Comparison of ENCODE assay signal across 8 mouse cellular contexts in genomic region chr11:106762139-106762799, GRCm38 (mm10). TPM values are rescaled to one million over a fixed set of nuclear protein-coding genes. Genes with fewer than 3 reads are reported as not detected.
DNase-seq lines count a peak whose midpoint lies in the region; ATAC-seq and TF ChIP-seq lines count a peak whose summit lies in the region.

No protein-coding gene starts in this region.

- no peak overlapping the region for H3K4me3 ChIP-seq in midbrain, embryonic 10.5 days
- no peak overlapping the region for H3K4me3 ChIP-seq in midbrain, postnatal 0 days (ENCODE audit: low read depth, low read length)
- no peak overlapping the region for H3K4me3 ChIP-seq in embryonic facial prominence, embryonic 15.5 days (replicated peaks)
- no peak overlapping the region for H3K4me3 ChIP-seq in kidney, embryonic 16.5 days (ENCODE audit: low read length)
- H3K4me3 ChIP-seq in megakaryocyte, embryonic 14.5 days (replicated peaks) = peak overlapping the region; percentile 81

- H3K4me1 ChIP-seq in midbrain, embryonic 10.5 days = peaks cover 13% of the 10 kb centered on the region
- no peaks in the 10 kb centered on the region for H3K4me1 ChIP-seq in midbrain, postnatal 0 days (ENCODE audit: insufficient read depth, low read length)
- H3K4me1 ChIP-seq in embryonic facial prominence, embryonic 15.5 days = peaks cover 17% of the 10 kb centered on the region
- H3K4me1 ChIP-seq in kidney, embryonic 16.5 days (ENCODE audit: insufficient read depth, low read length) = peaks cover 16% of the 10 kb centered on the region
- peaks cover 68% of the 10 kb centered on the region for H3K4me1 ChIP-seq in megakaryocyte, embryonic 14.5 days

- TF ChIP-seq CTCF in midbrain, postnatal 0 days (IDR thresholded peaks at IDR 0.05) = no peak

- H3K27me3 ChIP-seq in midbrain, embryonic 10.5 days (ENCODE audit: low read depth, poor library complexity, severe bottlenecking) = no peaks in the 10 kb centered on the region
- H3K27me3 ChIP-seq in midbrain, postnatal 0 days (ENCODE audit: insufficient read depth, low read length) = no peaks in the 10 kb centered on the region
- H3K27me3 ChIP-seq in embryonic facial prominence, embryonic 15.5 days = no peaks in the 10 kb centered on the region
- H3K27me3 ChIP-seq in kidney, embryonic 16.5 days (ENCODE audit: insufficient read depth, low read length) = no peaks in the 10 kb centered on the region
- H3K27me3 ChIP-seq in megakaryocyte, embryonic 14.5 days (replicated peaks) = peaks cover 2% of the 10 kb centered on the region

- peak overlapping the region; percentile 57; the same call in 1 of the 2 replicates for H3K27ac ChIP-seq in midbrain, embryonic 10.5 days (replicated peaks)
- H3K27ac ChIP-seq in midbrain, postnatal 0 days (ENCODE audit: low read depth, low read length) = no peak overlapping the region
- H3K27ac ChIP-seq in embryonic facial prominence, embryonic 15.5 days (replicated peaks) = peak overlapping the region; percentile 63
- H3K27ac ChIP-seq in kidney, embryonic 16.5 days (ENCODE audit: low read length) = peak overlapping the region; percentile 79

- H3K9me3 ChIP-seq in midbrain, embryonic 10.5 days (replicated peaks) = no peaks in the 10 kb centered on the region
- H3K9me3 ChIP-seq in midbrain, postnatal 0 days (ENCODE audit: low read length) = no peaks in the 10 kb centered on the region
- H3K9me3 ChIP-seq in embryonic facial prominence, embryonic 15.5 days (replicated peaks) = no peaks in the 10 kb centered on the region
- H3K9me3 ChIP-seq in kidney, embryonic 16.5 days (ENCODE audit: low read length) = no peaks in the 10 kb centered on the region
- no peaks in the 10 kb centered on the region for H3K9me3 ChIP-seq in megakaryocyte, embryonic 14.5 days

- WGBS in midbrain, embryonic 10.5 days = 56% methylated on average over 5 of the region's 5 CpGs
- 49% methylated on average over 5 of the region's 5 CpGs for WGBS in midbrain, postnatal 0 days
- WGBS in embryonic facial prominence, embryonic 15.5 days = 16% methylated on average over 5 of the region's 5 CpGs
- 24% methylated on average over 5 of the region's 5 CpGs for WGBS in kidney, embryonic 16.5 days

- H3K9ac ChIP-seq in midbrain, postnatal 0 days (replicated peaks; ENCODE audit: low read length, poor library complexity, severe bottlenecking) = no peak overlapping the region
- H3K9ac ChIP-seq in embryonic facial prominence, embryonic 15.5 days = no peak overlapping the region
- H3K9ac ChIP-seq in kidney, embryonic 16.5 days (replicated peaks; ENCODE audit: low read length) = no peak overlapping the region; the same call in 1 of the 2 replicates

- H3K36me3 ChIP-seq in midbrain, embryonic 10.5 days = peaks cover 27% of the 10 kb centered on the region
- peaks cover 5% of the 10 kb centered on the region; the same call in 1 of the 2 replicates for H3K36me3 ChIP-seq in midbrain, postnatal 0 days (ENCODE audit: insufficient read depth, low read length)
- H3K36me3 ChIP-seq in embryonic facial prominence, embryonic 15.5 days = peaks cover 19% of the 10 kb centered on the region
- H3K36me3 ChIP-seq in kidney, embryonic 16.5 days (ENCODE audit: insufficient read depth, low read length) = peaks cover 15% of the 10 kb centered on the region
- H3K36me3 ChIP-seq in megakaryocyte, embryonic 14.5 days (replicated peaks; ENCODE audit: low read length) = peaks cover 36% of the 10 kb centered on the region

- ATAC-seq in midbrain, postnatal 0 days (ENCODE audit: low FRiP score) = no peak
- peak; percentile 61 for ATAC-seq in embryonic facial prominence, embryonic 15.5 days (ENCODE audit: insufficient number of reproducible peaks, low FRiP score, low TSS enrichment, low read depth)
- ATAC-seq in kidney, embryonic 16.5 days (ENCODE audit: low FRiP score, low TSS enrichment) = peak; percentile 86

- no peak for DNase-seq in midbrain, embryonic 10.5 days (ENCODE audit: low spot score)
- DNase-seq in midbrain, postnatal 0 days (ENCODE audit: low spot score) = no peak
- DNase-seq in thymus, postnatal 10 days (ENCODE audit: low spot score in 2 of 2) = peak; percentile 31 to 32
- DNase-seq in adipocyte (ENCODE audit: low spot score) = no peak
- no peak for DNase-seq in gastrocnemius, adult 18-20 months (ENCODE audit: low spot score)

- H3K4me2 ChIP-seq in midbrain, postnatal 0 days (ENCODE audit: low read depth, low read length, poor library complexity, severe bottlenecking) = no peak overlapping the region
- H3K4me2 ChIP-seq in embryonic facial prominence, embryonic 15.5 days (replicated peaks) = no peak overlapping the region
- no peak overlapping the region for H3K4me2 ChIP-seq in kidney, embryonic 16.5 days (replicated peaks; ENCODE audit: low read depth, low read length)

RNA-seq across cellular contexts. Expression of gene Milr1, which starts 11.2 kb away (rescaled TPM):
- polyA plus RNA-seq in midbrain, embryonic 10.5 days (2016; fragmentation: Nextera tagmentation; extraction: Ambion mirVana) = 0.67 and 1.1 TPM in 2 replicates
- total RNA-seq in midbrain, postnatal 0 days (2014; rRNA removed) = 0.66 TPM in 1 of 2 replicates, not detected in the other
- 0.37 and 0.82 TPM in 2 replicates for polyA plus RNA-seq in midbrain, postnatal 0 days (2015; fragmentation: Nextera tagmentation; extraction: Ambion mirVana)
- 2.6 and 3.0 TPM in 2 replicates for polyA plus RNA-seq in embryonic facial prominence, embryonic 15.5 days (2015; fragmentation: Nextera tagmentation; extraction: Ambion mirVana)
- polyA plus RNA-seq in kidney, embryonic 16.5 days (2015; fragmentation: Nextera tagmentation; extraction: Ambion mirVana) = 1.1 and 1.2 TPM in 2 replicates
- 1.2 TPM in 1 of 2 replicates, not detected in the other for polyA plus RNA-seq in megakaryocyte, embryonic 14.5 days (2012; ENCODE audit: insufficient read depth, low replicate concordance)
- under 1 TPM in 1 of 2 experiments, not detected in 1; 0.34 TPM for total RNA-seq in gastrocnemius, adult 18-20 months (2021)

RNA-seq across cellular contexts. Expression of gene Pecam1, which starts 11.8 kb away (rescaled TPM):
- 15.3 and 17.2 TPM in 2 replicates for polyA plus RNA-seq in midbrain, embryonic 10.5 days (2016; fragmentation: Nextera tagmentation; extraction: Ambion mirVana)
- 17.5 and 18.1 TPM in 2 replicates for total RNA-seq in midbrain, postnatal 0 days (2014; rRNA removed)
- polyA plus RNA-seq in midbrain, postnatal 0 days (2015; fragmentation: Nextera tagmentation; extraction: Ambion mirVana) = 9.8 and 11.1 TPM in 2 replicates
- polyA plus RNA-seq in embryonic facial prominence, embryonic 15.5 days (2015; fragmentation: Nextera tagmentation; extraction: Ambion mirVana) = 43.6 and 43.7 TPM in 2 replicates
- 74.9 and 75.5 TPM in 2 replicates for polyA plus RNA-seq in kidney, embryonic 16.5 days (2015; fragmentation: Nextera tagmentation; extraction: Ambion mirVana)
- 1.3 and 13.6 TPM in 2 replicates for polyA plus RNA-seq in megakaryocyte, embryonic 14.5 days (2012; ENCODE audit: insufficient read depth, low replicate concordance)
- total RNA-seq in gastrocnemius, adult 18-20 months (2021) = 10 to 100 TPM; 27.3 to 35.3 TPM

RNA-seq across cellular contexts. Expression of gene Polg2, which starts 17.1 kb away (rescaled TPM):
- 10.2 and 10.7 TPM in 2 replicates for polyA plus RNA-seq in midbrain, embryonic 10.5 days (2016; fragmentation: Nextera tagmentation; extraction: Ambion mirVana)
- 6.6 and 9.8 TPM in 2 replicates for total RNA-seq in midbrain, postnatal 0 days (2014; rRNA removed)
- 9.7 and 10.5 TPM in 2 replicates for polyA plus RNA-seq in midbrain, postnatal 0 days (2015; fragmentation: Nextera tagmentation; extraction: Ambion mirVana)
- polyA plus RNA-seq in embryonic facial prominence, embryonic 15.5 days (2015; fragmentation: Nextera tagmentation; extraction: Ambion mirVana) = 12.7 and 13.8 TPM in 2 replicates
- 9.7 and 10.6 TPM in 2 replicates for polyA plus RNA-seq in kidney, embryonic 16.5 days (2015; fragmentation: Nextera tagmentation; extraction: Ambion mirVana)
- polyA plus RNA-seq in megakaryocyte, embryonic 14.5 days (2012; ENCODE audit: insufficient read depth, low replicate concordance) = 0.62 TPM in 1 of 2 replicates, not detected in the other
- total RNA-seq in gastrocnemius, adult 18-20 months (2021) = 1 to 10 TPM; 2.4 TPM

RNA-seq across cellular contexts. Expression of gene Ddx5, which starts 26.7 kb away (rescaled TPM):
- 295 and 331 TPM in 2 replicates for polyA plus RNA-seq in midbrain, embryonic 10.5 days (2016; fragmentation: Nextera tagmentation; extraction: Ambion mirVana)
- total RNA-seq in midbrain, postnatal 0 days (2014; rRNA removed) = 408 and 459 TPM in 2 replicates
- polyA plus RNA-seq in midbrain, postnatal 0 days (2015; fragmentation: Nextera tagmentation; extraction: Ambion mirVana) = 260 and 301 TPM in 2 replicates
- polyA plus RNA-seq in embryonic facial prominence, embryonic 15.5 days (2015; fragmentation: Nextera tagmentation; extraction: Ambion mirVana) = 297 and 314 TPM in 2 replicates
- 369 and 372 TPM in 2 replicates for polyA plus RNA-seq in kidney, embryonic 16.5 days (2015; fragmentation: Nextera tagmentation; extraction: Ambion mirVana)
- 1,300 and 3,413 TPM in 2 replicates for polyA plus RNA-seq in megakaryocyte, embryonic 14.5 days (2012; ENCODE audit: insufficient read depth, low replicate concordance)
- total RNA-seq in gastrocnemius, adult 18-20 months (2021) = 100 to 1,000 TPM; 250 to 296 TPM

RNA-seq across cellular contexts. Expression of gene Cep95, which starts 26.8 kb away (rescaled TPM):
- 18.0 and 19.1 TPM in 2 replicates for polyA plus RNA-seq in midbrain, embryonic 10.5 days (2016; fragmentation: Nextera tagmentation; extraction: Ambion mirVana)
- 6.0 and 13.3 TPM in 2 replicates for total RNA-seq in midbrain, postnatal 0 days (2014; rRNA removed)
- polyA plus RNA-seq in midbrain, postnatal 0 days (2015; fragmentation: Nextera tagmentation; extraction: Ambion mirVana) = 6.0 and 7.9 TPM in 2 replicates
- 23.1 and 23.6 TPM in 2 replicates for polyA plus RNA-seq in embryonic facial prominence, embryonic 15.5 days (2015; fragmentation: Nextera tagmentation; extraction: Ambion mirVana)
- 21.9 and 24.4 TPM in 2 replicates for polyA plus RNA-seq in kidney, embryonic 16.5 days (2015; fragmentation: Nextera tagmentation; extraction: Ambion mirVana)
- 2.0 TPM in 1 of 2 replicates, not detected in the other for polyA plus RNA-seq in megakaryocyte, embryonic 14.5 days (2012; ENCODE audit: insufficient read depth, low replicate concordance)
- 1 to 10 TPM; 2.7 to 4.7 TPM for total RNA-seq in gastrocnemius, adult 18-20 months (2021)

Comparison
In these comparisons a context has a peak if more than half of its experiments do, and no peak if none do; other contexts are left out.
1. DNase-seq: peak in thymus, postnatal 10 days (2 of 2); none in midbrain, embryonic 10.5 days (single experiment), midbrain, postnatal 0 days (single experiment), adipocyte (single experiment) and gastrocnemius, adult 18-20 months (single experiment).